Mouse (Mus musculus): Measurements from ENCODE around the gene Esr2.

GRCm38 (mm10) chr12:76194526-76194925 is 17.5 kb upstream of the Esr2 start:
- TF ChIP-seq POLR2A (IDR thresholded peaks at IDR 0.05; ENCODE audit: borderline replicate concordance, extremely low read depth, insufficient read depth, insufficient read length, poor library complexity, severe bottlenecking) = no peak
- TF ChIP-seq CTCF (IDR thresholded peaks at IDR 0.05; ENCODE audit: borderline replicate concordance, extremely low read depth, insufficient read depth, insufficient read length) = no peak
